Mouse (Mus musculus) liver, adult 10 weeks (tissue): Measurements from ENCODE around the gene Trim11. TPM values are rescaled to one million over a fixed set of nuclear protein-coding genes. Genes with fewer than 3 reads are reported as not detected.

Source experiments
- polyA plus RNA-seq: library from polyadenylated mRNA; stranded (reverse); fragments of 350-450 nt; fragmentation: Illumina TruSeq; extraction: RNeasy Lipid Tissue Mini Kit (QIAGEN cat#74804); gene quantifications from one replicate; pipeline ENCODE4 v1.2.3, GENCODE M21; 2014; ENCODE audit warnings: low read depth, low replicate concordance

The Trim11 gene
- polyA plus RNA-seq, result 2.0 TPM

DNA sequence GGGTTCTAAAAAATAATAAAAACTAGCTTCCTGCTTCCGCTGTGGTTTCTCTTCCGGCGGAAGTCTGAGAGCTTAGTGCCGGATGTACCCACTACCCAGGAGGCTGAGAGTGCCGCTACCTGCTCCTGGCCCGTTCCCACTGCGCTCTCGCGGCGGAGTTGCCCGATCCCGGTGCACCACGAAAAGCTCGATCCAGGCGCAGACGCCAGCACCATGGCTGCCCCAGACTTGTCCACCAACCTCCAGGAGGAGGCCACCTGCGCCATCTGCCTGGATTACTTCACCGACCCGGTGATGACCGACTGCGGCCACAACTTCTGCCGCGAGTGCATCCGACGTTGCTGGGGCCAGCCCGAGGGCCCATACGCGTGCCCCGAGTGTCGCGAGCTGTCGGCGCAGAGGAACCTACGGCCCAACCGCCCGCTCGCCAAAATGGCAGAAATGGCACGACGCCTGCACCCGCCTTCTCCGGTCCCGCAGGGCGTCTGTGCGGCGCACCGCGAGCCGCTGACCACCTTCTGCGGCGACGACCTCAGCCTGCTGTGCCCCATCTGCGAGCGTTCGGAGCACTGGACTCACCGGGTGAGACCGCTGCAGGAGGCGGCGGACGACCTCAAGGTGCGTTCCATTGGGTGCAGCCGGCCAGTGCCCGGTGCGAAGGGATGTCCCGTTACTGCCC lies at the start of gene Trim11:
Gene Trim11, plus strand, starts transcription at position 67 of the 679 bp plus-strand sequence.

DNA sequence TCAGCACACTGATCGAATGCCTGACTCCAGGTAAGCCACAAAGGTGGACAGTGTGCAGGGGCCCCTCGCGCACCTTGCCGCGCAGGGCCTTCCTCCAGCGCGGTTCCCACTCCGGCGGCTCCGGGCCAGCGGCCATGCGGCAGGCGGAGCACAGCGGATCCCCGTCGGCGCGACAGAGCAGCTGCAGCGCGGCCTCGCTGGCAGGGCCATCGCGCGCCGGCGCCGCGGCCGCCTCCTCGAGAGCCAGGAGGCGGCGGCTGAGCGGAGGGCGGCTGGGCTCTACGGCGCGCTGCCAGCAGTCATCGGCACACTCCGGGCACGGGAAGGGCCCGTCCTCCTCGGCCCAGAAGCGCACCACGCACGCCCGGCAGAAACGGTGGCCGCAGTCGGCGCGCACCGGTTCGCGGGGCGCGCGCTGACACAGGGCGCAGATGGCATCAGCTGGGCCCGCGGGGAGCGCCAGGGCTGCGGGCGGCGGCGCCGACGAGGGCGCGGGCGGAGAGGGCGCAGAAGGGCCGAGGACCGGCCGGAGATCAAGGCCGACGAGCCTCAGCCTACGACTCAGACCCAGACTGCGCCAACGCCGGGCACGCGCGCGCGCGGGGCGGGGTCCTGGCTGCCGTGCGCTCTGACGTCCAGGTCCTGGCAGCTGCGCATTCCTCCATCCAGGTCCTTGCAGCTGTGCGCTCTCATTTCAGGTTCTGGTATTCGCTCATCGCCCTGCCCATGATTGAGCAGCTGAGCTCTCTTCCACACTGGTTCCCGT lies 39.4 kb upstream of the Trim11 start, which contains the start of gene Rnf187:
Gene Rnf187, minus strand, starts transcription at position 595 of the 766 bp plus-strand sequence.

DNA sequence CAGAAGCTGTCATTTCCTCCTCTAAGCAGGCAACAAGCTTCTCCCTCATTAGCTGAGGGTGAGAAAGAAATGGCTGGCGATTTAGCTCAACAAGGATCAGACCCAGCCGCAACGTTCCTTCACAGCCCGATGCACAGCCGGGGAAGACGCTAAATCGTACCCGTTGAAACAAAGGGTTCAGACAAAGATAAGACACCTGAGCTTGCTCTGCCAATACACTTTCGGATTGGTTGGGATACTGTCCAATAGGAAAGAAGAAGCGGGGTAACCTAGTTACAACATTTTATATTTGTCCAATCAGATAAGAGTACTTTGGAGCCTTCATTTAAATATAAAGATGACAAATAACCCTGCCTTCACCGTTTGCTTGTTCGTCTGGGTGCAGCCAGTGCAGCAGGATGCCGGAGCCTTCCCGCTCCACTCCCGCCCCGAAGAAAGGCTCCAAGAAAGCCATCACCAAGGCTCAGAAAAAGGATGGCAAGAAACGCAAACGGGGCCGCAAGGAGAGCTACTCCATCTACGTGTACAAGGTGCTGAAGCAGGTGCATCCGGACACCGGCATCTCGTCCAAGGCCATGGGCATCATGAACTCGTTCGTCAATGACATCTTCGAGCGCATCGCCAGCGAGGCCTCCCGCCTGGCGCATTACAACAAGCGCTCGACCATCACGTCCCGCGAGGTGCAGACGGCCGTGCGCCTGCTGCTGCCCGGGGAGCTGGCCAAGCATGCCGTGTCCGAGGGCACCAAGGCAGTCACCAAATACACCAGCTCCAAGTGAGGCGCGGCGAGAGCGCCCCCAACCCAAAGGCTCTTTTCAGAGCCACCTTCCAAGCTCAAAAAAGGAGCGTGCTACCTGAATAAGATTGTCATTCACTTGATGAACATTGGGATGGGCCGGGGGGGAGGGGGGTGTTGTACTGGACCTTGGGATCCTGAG lies 29.1 kb upstream of the Trim11 start, which contains the start of gene Hist3h2ba:
Gene Hist3h2ba, plus strand, starts transcription at position 379 of the 938 bp plus-strand sequence.

DNA sequence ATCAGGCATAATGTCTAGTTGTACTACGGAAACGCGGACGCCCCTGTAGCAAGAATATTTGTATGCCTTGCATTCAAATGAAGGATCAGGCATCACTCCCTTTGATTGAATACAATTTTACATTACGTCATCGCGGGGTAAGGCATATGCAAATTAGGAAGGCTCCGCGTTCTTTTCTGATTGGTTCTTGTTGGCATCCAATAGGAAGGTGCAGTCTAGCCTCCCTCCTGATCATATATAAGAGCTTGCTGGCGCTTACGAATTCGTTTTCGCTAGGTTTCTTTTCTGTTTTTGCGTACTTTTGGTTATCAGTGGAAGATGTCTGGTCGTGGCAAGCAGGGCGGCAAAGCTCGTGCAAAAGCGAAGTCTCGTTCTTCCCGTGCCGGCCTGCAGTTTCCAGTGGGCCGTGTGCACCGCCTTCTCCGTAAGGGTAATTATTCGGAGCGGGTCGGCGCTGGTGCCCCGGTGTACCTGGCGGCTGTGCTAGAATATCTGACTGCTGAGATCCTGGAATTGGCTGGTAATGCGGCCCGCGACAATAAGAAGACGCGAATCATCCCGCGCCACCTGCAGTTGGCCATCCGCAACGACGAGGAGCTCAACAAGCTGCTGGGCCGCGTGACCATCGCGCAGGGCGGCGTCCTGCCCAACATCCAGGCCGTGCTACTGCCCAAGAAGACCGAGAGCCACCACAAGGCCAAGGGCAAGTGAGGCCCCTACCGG lies 23.3 kb upstream of the Trim11 start, which contains the start of the genes Hist3h2a and Trim17:
Gene Hist3h2a, plus strand, starts transcription at position 266 of the 723 bp plus-strand sequence.
Gene Trim17, plus strand, starts transcription at position 266 of the 723 bp plus-strand sequence.

Other genes with a start within 250 kb of the Trim11 start
- not detected for gene Olfr317, start 238.9 kb upstream of the Trim11 start, polyA plus RNA-seq
- not detected for gene Olfr316, start 225.4 kb upstream of the Trim11 start, polyA plus RNA-seq
- gene Olfr315, start 204.9 kb upstream of the Trim11 start, polyA plus RNA-seq, result not detected
- gene Olfr314, start 195.1 kb upstream of the Trim11 start, polyA plus RNA-seq, result not detected
- not detected for gene Fam183b, start 176.1 kb upstream of the Trim11 start, polyA plus RNA-seq
- not detected for gene Olfr313, start 163.1 kb upstream of the Trim11 start, polyA plus RNA-seq
- gene Olfr312, start 148.9 kb upstream of the Trim11 start, polyA plus RNA-seq, result not detected
- gene Olfr311, start 138.8 kb upstream of the Trim11 start, polyA plus RNA-seq, result not detected
- 2.1 TPM for gene Gm12258, start 130.9 kb upstream of the Trim11 start, polyA plus RNA-seq
- 2.7 TPM for gene 2810021J22Rik, start 110.9 kb upstream of the Trim11 start, polyA plus RNA-seq
- gene Zfp39, start 73.9 kb upstream of the Trim11 start, polyA plus RNA-seq, result 3.8 TPM
- not detected for gene Btnl10, start 60.2 kb upstream of the Trim11 start, polyA plus RNA-seq
- gene Rnf187, start 39.2 kb upstream of the Trim11 start, polyA plus RNA-seq, result 11.6 TPM
- gene Hist3h2ba, start 29.2 kb upstream of the Trim11 start, polyA plus RNA-seq, result not detected
- gene Hist3h2a, start 23.4 kb upstream of the Trim11 start, polyA plus RNA-seq, result 2.3 TPM
- gene Trim17, start 23.4 kb upstream of the Trim11 start, polyA plus RNA-seq, result not detected
- gene Obscn, start 158.3 kb downstream of the Trim11 start, polyA plus RNA-seq, result not detected
- gene Iba57, start 185.6 kb downstream of the Trim11 start, polyA plus RNA-seq, result 1.1 TPM
- not detected for gene Gjc2, start 205.1 kb downstream of the Trim11 start, polyA plus RNA-seq
- gene Guk1, start 214.1 kb downstream of the Trim11 start, polyA plus RNA-seq, result 6.4 TPM
- 10.2 TPM for gene Mrpl55, start 224.4 kb downstream of the Trim11 start, polyA plus RNA-seq
- 1.6 TPM for gene 2310033P09Rik, start 230.2 kb downstream of the Trim11 start, polyA plus RNA-seq